Mouse (Mus musculus): ENCODE measurements around the gene Gm527. TPM values are rescaled to one million over a fixed set of nuclear protein-coding genes. Genes with fewer than 3 reads are reported as not detected.

The Gm527 gene
- total and polyA plus RNA-seq, 2 experiments, result 0.27 to 1.3 TPM

GRCm38 (mm10) chr12:64966101-64966631 lies 48.5 kb downstream of the Gm527 start:
- DNase-seq (ENCODE audit: extremely low read depth, low read depth, low spot score), result peak; percentile 38
- H3K9ac ChIP-seq (ENCODE audit: low read depth, low read length), result peak overlapping the region; percentile 84
- peaks cover 8% of the 10 kb centered on the region for H3K4me1 ChIP-seq (ENCODE audit: control insufficient read depth, insufficient read depth, low read length)
- under 1% methylated on average over 44 of the region's 44 CpGs for WGBS
- H3K36me3 ChIP-seq (ENCODE audit: control insufficient read depth, insufficient read depth, low read length), result peaks cover 2% of the 10 kb centered on the region; the same call in 1 of the 2 replicates
- H3K27me3 ChIP-seq (ENCODE audit: control insufficient read depth, insufficient read depth, low read length), result no peaks in the 10 kb centered on the region
- H3K4me3 ChIP-seq (ENCODE audit: insufficient read depth, low read depth, low read length), result peak overlapping the region; percentile 81
- peak overlapping the region; percentile 30 for H3K27ac ChIP-seq (replicated peaks; ENCODE audit: insufficient read depth, low read depth, low read length)
- H3K79me2 ChIP-seq (ENCODE audit: control insufficient read depth, insufficient read depth, low read length), result no peaks in the 10 kb centered on the region; the same call in 1 of the 2 replicates
- TF ChIP-seq CTCF (IDR thresholded peaks at IDR 0.05; ENCODE audit: low read depth, low read length) (no peak), POLR2A (IDR thresholded peaks at IDR 0.05; ENCODE audit: extremely low read depth, insufficient read depth, low read length) (no peak)

GRCm38 (mm10) chr12:64966652-64967435 lies 49.1 kb downstream of the Gm527 start:
- no peak for DNase-seq (ENCODE audit: extremely low read depth, low read depth, low spot score)
- H3K79me2 ChIP-seq (ENCODE audit: control insufficient read depth, insufficient read depth, low read length), result no peaks in the 10 kb centered on the region; the same call in 1 of the 2 replicates
- H3K9ac ChIP-seq (ENCODE audit: low read depth, low read length), result peak overlapping the region; percentile 84
- H3K27me3 ChIP-seq (ENCODE audit: control insufficient read depth, insufficient read depth, low read length), result no peaks in the 10 kb centered on the region
- peak overlapping the region; percentile 81 for H3K4me3 ChIP-seq (ENCODE audit: insufficient read depth, low read depth, low read length)
- 7% methylated on average over 19 of the region's 19 CpGs for WGBS
- peak overlapping the region; percentile 30; the same call in 1 of the 2 replicates for H3K27ac ChIP-seq (replicated peaks; ENCODE audit: insufficient read depth, low read depth, low read length)
- H3K4me1 ChIP-seq (ENCODE audit: control insufficient read depth, insufficient read depth, low read length), result peaks cover 8% of the 10 kb centered on the region
- peaks cover 2% of the 10 kb centered on the region; the same call in 1 of the 2 replicates for H3K36me3 ChIP-seq (ENCODE audit: control insufficient read depth, insufficient read depth, low read length)
- TF ChIP-seq POLR2A (IDR thresholded peaks at IDR 0.05; ENCODE audit: extremely low read depth, insufficient read depth, low read length) (no peak), CTCF (IDR thresholded peaks at IDR 0.05; ENCODE audit: low read depth, low read length) (no peak)

- H3K4me1 ChIP-seq (ENCODE audit: control insufficient read depth, insufficient read depth, low read length), result peaks cover 11% of the 10 kb centered on the region
- peak overlapping the region; percentile 0 for H3K9ac ChIP-seq (ENCODE audit: low read depth, low read length)
- peaks cover 2% of the 10 kb centered on the region; the same call in 1 of the 2 replicates for H3K36me3 ChIP-seq (ENCODE audit: control insufficient read depth, insufficient read depth, low read length)
- peak overlapping the region; percentile 43 for H3K4me3 ChIP-seq (ENCODE audit: insufficient read depth, low read depth, low read length)
- peaks cover 4% of the 10 kb centered on the region; the same call in 1 of the 2 replicates for H3K79me2 ChIP-seq (ENCODE audit: control insufficient read depth, insufficient read depth, low read length)
- under 1% methylated on average over 9 of the region's 9 CpGs for WGBS
- no peak overlapping the region for H3K27ac ChIP-seq (replicated peaks; ENCODE audit: insufficient read depth, low read depth, low read length)
- DNase-seq (ENCODE audit: extremely low read depth, low read depth, low spot score), result peak; percentile 75
- H3K27me3 ChIP-seq (ENCODE audit: control insufficient read depth, insufficient read depth, low read length), result no peaks in the 10 kb centered on the region
- TF ChIP-seq CTCF (IDR thresholded peaks at IDR 0.05; ENCODE audit: low read depth, low read length) (no peak), POLR2A (IDR thresholded peaks at IDR 0.05; ENCODE audit: extremely low read depth, insufficient read depth, low read length) (no peak)
These were observed 49.8 kb downstream of the Gm527 start for GRCm38 (mm10) chr12:64967470-64967869.

- peaks cover 11% of the 10 kb centered on the region for H3K4me1 ChIP-seq (ENCODE audit: control insufficient read depth, insufficient read depth, low read length)
- no peak for TF ChIP-seq POLR2A (IDR thresholded peaks at IDR 0.05; ENCODE audit: extremely low read depth, insufficient read depth, low read length)
- TF ChIP-seq CTCF (IDR thresholded peaks at IDR 0.05; ENCODE audit: low read depth, low read length), result no peak
These were observed 50.4 kb downstream of the Gm527 start for GRCm38 (mm10) chr12:64968067-64968466.

GRCm38 (mm10) chr12:64971399-64971798 lies 53.7 kb downstream of the Gm527 start:
- H3K4me1 ChIP-seq (ENCODE audit: control insufficient read depth, insufficient read depth, low read length), result peaks cover 6% of the 10 kb centered on the region
- H3K79me2 ChIP-seq (ENCODE audit: control insufficient read depth, insufficient read depth, low read length), result peaks cover 8% of the 10 kb centered on the region; the same call in 1 of the 2 replicates
- H3K27ac ChIP-seq (replicated peaks; ENCODE audit: insufficient read depth, low read depth, low read length), result no peak overlapping the region
- H3K36me3 ChIP-seq (ENCODE audit: control insufficient read depth, insufficient read depth, low read length), result peaks cover 2% of the 10 kb centered on the region; the same call in 1 of the 2 replicates
- no peaks in the 10 kb centered on the region for H3K27me3 ChIP-seq (ENCODE audit: control insufficient read depth, insufficient read depth, low read length)
- DNase-seq (ENCODE audit: extremely low read depth, low read depth, low spot score), result no peak
- no peak for TF ChIP-seq CTCF (IDR thresholded peaks at IDR 0.05; ENCODE audit: low read depth, low read length)
- TF ChIP-seq POLR2A (IDR thresholded peaks at IDR 0.05; ENCODE audit: extremely low read depth, insufficient read depth, low read length), result no peak
- no peak overlapping the region for H3K9ac ChIP-seq (ENCODE audit: low read depth, low read length)
- H3K4me3 ChIP-seq (ENCODE audit: insufficient read depth, low read depth, low read length), result no peak overlapping the region

More at GRCm38 (mm10) chr12:64968067-64968466, 50.4 kb downstream of the Gm527 start:
- Histone ChIP-seq H3K9ac (ENCODE audit: low read depth, low read length) (no peak overlapping the region), H3K27me3 (ENCODE audit: control insufficient read depth, insufficient read depth, low read length) (no peaks in the 10 kb centered on the region), H3K4me3 (ENCODE audit: insufficient read depth, low read depth, low read length) (peak overlapping the region; percentile 29; the same call in 1 of the 2 replicates), H3K36me3 (ENCODE audit: control insufficient read depth, insufficient read depth, low read length) (peaks cover 2% of the 10 kb centered on the region; the same call in 1 of the 2 replicates), H3K27ac (replicated peaks; ENCODE audit: insufficient read depth, low read depth, low read length) (no peak overlapping the region), H3K79me2 (ENCODE audit: control insufficient read depth, insufficient read depth, low read length) (peaks cover 4% of the 10 kb centered on the region; the same call in 1 of the 2 replicates)
- DNase-seq (ENCODE audit: extremely low read depth, low read depth, low spot score), result peak; percentile 7
- 4% methylated on average over 2 of the region's 2 CpGs for WGBS

Data from liver, adult 2 months (tissue).